Mouse (Mus musculus) frontal cortex, postnatal 14 days (tissue): ENCODE results near the gene Casc4.

Source experiments
- DNase-seq, 2 experiments: peaks; one replicate each; pipeline ENCODE4 v3.0.0; 2022; ENCODE audit warnings: low spot score in 2 of 2

Casc4 gene

DNA sequence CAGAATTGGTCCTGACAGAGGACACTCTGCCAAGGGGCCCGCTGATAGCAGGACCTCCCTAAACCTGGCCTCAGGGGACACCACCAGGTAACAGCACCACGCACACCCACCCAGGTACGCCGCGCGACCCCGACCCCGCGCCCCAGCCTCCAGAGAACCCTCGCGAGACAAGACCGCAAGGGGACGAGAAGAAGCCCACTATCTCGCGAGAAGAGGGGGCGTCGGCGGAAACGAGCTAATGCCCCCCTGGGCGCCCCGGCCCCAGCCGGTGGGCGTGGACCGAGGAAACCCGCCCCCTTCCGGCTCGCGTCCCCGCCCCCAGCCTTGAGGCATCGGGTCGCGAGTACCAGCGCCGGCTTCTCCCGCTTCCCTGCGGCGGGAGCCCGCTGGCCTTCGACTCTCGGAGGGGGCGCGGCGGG lies at the start of gene Casc4:
TSS of gene Casc4 (plus strand) at position 339 of the 419 bp plus-strand sequence.
- peak; percentile 87 to 93 for DNase-seq

DNA sequence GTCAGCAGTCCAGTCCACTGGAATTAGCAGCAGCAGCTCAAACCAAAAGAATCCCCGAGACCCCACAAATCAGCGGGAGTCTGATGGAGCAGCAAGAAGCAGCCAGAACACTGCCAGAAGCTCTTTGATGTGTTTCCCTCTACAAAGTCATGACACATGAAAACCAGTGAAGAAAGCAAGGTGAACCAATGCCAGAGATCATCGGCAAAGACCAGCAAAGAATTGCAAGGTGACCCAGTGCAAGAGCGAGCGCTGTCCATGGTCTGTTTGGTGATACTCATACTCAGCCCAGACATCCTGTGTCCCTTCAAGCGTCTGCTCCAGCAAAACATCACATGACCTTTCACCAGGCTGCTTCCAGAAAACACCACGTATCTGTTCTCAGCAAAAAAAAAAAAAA lies 45.0 kb upstream of the Casc4 start:
- DNase-seq, result no peak

DNA sequence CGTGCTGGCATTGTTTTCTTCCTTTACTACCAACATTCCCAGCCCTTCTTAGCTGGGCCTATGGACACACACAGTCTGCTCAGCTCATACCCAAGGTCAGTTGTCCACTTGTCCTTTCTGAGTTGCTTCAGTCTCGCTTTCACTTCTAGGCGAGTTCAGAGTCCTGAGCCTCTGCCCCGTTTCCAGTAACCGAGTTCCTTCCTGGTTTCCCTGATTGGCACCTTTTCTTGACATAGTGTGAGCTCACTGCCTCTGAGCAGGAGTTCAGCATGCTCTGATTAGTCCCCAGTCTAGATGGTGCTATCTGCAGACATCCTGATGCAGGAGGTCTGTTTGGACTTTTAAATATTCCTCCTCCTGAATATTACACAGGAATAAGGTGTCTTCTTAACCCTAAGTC lies 42.1 kb upstream of the Casc4 start:
- no peak for DNase-seq

- no peak for DNase-seq
These were observed 40.6 kb upstream of the Casc4 start for GRCm38 (mm10) chr2:121826189-121826588.

GRCm38 (mm10) chr2:121828411-121828810 lies 38.4 kb upstream of the Casc4 start:
- no peak for DNase-seq

DNA sequence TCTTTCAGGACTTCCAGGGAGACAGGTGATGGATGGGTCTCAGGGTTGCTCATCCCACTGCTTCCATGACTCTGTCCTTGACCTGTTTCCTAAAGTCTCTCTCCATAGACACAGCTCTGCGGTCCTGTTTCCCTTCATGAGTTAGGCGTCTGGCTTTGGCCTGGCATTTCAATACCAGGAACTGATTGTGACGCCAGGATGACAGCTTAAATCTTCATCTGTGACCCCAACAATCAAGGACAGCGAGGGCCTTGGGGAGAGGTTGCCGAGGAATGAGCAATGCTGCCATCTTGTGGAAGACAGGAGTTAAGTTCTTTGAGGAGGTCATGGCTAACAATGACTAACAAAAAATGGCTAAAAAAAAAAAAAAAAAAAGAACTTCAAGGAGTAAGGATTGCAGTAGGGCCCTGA lies 34.3 kb upstream of the Casc4 start:
- DNase-seq, result peak; percentile 19 to 26

- no peak for DNase-seq
These were observed 31.8 kb upstream of the Casc4 start for GRCm38 (mm10) chr2:121834926-121835325.

GRCm38 (mm10) chr2:121841453-121841852 lies 25.3 kb upstream of the Casc4 start:
- DNase-seq, result no peak

DNA sequence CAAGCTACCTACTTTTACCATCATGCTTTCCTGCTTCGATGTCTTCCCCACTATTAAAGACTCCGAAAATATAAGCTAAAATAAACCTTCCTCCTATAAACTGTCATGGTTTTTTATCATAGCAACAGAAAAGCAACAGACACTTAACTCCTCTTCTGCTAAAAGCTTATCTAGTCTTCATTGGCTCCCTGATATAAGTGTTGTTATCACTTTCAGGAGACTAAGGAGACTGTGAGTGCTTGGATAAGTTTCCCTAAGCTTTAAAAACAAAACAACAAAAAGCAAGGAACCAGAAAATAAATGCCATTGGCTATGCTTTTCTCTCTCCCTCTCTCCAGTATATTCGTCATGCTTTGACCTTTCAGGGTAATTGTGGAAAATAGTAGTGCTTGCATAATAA lies 24.5 kb upstream of the Casc4 start:
- no peak for DNase-seq

DNA sequence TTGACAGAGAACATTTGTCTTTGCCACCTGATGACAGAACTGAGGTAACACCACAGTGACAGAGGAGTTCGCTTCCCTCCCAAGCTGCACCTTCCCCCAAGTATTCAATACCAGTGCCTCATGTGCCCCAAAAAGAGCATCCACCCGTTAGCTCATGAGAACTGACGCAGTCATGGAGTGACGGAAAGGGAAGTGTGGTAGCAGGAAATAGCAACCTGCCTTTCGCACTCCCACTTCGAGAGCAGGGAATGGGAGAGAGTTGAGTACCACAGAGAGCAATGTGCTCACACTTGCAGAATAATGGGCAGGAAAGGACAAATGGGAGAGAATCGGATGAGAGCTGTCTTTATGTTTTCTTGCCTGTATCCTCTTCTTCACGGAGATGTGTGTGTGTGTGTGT lies 20.7 kb upstream of the Casc4 start:
- DNase-seq, result no peak

GRCm38 (mm10) chr2:121852045-121852444 lies 14.7 kb upstream of the Casc4 start:
- no peak for DNase-seq

GRCm38 (mm10) chr2:121853974-121854373 lies 12.8 kb upstream of the Casc4 start:
- no peak for DNase-seq

DNA sequence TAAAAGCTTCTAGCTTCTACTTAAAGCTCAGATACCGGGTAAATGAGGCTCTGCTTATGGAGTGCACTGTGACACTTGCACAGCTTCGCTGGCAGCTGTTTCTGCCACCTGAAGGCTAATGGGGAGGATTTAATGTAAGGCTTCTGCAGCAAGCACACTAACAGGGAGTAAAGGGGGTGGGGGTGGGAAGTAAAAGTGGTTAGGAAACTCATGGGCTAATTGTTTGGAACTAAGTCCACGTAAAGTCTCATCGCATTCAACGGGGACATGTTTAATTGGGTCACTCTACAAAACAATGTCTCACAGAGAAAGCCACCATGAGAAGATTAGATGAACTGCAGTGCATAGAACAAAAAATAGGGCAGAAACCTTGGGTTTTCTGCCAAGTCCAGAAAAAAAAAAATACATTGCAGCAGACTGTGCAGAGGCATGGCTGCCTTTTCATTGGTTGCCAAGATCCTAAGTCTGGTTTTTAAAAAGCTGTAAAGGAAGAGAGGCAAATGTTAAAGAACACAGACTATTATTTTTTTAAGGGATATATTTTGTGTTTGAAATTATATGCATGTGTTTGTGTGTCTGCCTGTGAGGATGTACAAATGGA lies 7.3 kb upstream of the Casc4 start:
- no peak for DNase-seq

- no peak for DNase-seq
These were observed 634 bp upstream of the Casc4 start for GRCm38 (mm10) chr2:121866071-121866601.

GRCm38 (mm10) chr2:121867051-121867928 lies 520 bp downstream of the Casc4 start:
- DNase-seq, result peak; percentile 10 to 49

DNA sequence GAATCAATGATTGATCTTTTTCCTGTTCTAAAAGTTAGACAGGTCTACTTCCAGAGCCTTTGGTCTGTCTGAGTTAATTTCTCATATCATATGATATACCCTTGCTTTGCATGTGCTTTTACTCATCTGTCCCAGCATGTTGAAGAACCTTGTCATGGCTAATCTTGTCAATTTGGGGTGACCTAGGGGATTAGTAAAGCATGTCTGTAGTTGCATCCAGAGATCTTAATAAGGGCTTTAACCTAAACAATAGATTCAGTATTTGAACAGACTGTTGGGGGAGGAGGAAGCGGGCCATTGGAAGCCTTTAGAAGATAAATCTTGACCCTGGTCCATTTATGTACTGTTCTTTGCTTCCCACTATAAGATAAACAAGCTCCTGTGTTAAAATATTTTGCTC lies 12.7 kb downstream of the Casc4 start:
- DNase-seq, result no peak

GRCm38 (mm10) chr2:121885509-121886106 lies 18.8 kb downstream of the Casc4 start:
- no peak for DNase-seq

DNA sequence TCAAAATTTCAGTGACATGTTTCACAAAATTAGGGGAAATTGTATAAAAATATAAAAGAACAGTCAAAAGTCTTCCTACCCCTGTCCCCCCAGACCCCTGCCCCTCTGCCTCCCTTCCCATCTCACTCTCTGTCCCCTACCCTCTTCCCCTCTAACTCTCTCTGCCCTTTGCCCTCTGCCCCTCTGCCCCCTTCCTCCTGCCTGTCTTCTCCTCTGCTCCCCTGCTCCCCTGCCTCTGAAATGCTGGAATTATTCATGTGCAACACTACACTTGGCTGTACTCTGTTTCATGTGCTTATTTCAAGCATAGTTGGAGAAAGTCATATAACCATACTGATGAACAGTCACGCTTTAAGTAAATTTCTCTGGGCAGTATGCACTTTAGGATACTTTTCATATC lies 19.6 kb downstream of the Casc4 start:
- no peak for DNase-seq

GRCm38 (mm10) chr2:121888720-121889497 lies 22.1 kb downstream of the Casc4 start:
- no peak for DNase-seq

- no peak for DNase-seq
These were observed 28.5 kb downstream of the Casc4 start for GRCm38 (mm10) chr2:121895261-121895660.

GRCm38 (mm10) chr2:121896825-121897224 lies 30.1 kb downstream of the Casc4 start:
- no peak for DNase-seq

GRCm38 (mm10) chr2:121909975-121910374 lies 43.2 kb downstream of the Casc4 start:
- no peak for DNase-seq
